Mouse (Mus musculus): ENCODE results near the gene Postn.

Gene Postn

DNA sequence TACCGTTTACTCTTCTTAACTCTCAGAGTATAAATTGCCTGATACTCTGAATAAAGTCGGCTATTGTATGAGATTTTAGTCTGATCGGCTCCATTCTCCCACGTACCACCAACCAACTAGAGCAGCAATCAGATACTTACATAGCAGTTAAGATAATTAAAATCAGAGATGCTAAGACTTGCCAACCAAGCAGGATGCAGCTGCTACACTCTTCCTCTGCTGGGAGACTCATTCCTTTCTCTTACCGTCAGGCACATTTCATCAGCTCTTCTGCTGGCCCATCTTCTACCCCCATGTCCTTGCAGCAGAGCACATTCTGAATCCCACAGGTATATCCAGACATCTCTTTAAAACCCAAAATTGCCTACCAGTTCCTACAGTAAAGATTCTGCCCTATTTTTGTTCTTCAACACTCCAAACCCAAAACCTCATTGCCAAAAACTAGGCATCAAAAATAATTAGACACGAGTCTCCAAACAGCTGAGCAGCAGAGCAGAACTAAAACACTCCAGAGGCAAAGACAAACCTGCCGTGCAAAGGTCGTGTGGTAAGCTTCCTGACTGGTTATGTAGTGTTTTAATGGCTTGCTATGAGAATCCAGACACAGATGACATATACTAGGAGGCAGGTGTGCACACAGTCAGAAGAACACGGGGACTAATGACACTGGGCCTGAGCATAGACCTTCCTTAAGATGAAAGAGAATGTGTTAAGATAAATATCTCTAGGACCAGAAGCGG lies 59.5 kb downstream of the Postn start:
- DNase-seq (ENCODE audit: low read depth, low spot score), result no peak

DNA sequence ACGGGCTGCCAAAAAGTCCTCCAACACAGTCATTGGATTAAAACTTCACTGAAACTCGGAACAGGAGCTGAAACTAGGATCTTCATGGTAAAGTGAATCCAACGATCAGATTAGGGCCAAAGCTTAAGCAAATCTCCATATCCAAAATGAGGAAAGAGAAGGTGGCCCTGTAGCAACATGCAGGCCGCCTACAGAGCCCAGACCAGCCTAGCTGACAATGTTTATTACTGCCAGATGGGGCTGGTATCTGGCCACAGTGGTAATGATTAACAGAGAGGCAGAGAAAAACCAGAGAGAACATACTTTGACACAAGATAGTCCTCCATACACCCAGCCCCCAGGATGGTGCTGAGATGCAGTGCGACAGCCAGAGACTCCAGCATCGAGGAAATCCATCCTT lies 60.1 kb downstream of the Postn start:
- DNase-seq (ENCODE audit: low read depth, low spot score), result no peak

DNA sequence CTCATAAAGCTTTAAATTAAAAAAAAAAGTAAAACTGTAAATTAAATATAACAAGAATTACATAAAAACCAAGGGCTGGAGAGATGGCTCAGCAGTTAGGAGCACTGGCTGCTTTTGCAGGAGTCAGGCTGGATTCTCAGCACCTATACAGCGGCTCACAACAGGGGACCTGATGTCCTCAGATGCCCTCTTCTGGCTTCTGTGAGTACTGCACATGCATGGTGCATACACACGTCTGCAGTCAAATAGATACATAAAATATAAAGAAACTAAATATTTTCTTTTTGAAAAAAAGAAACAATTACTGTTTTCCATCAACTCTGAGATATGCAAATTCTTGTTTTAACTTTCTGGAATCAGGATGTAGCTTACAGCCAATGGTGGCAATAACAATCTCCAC lies 60.8 kb downstream of the Postn start:
- DNase-seq (ENCODE audit: low read depth, low spot score), result no peak

DNA sequence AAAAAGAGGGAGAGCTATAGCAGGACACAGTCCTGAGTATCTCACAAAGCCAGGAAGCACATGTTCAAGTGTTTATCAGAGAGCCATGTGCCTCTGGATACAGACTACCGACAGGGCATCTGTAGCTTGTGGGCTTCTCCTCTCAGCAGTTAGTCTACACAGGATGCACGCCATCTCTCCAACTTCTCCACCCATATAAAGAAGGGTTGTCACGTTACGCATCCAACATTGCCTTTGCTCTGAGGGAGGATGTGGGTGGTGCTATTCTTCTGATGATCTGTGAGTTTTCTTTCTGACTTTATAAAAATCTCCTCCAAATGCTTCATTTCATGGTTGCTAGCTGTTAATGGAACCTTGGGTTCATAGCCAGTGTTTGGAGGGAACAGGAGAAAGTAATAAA lies 63.2 kb downstream of the Postn start:
- no peak for DNase-seq (ENCODE audit: low read depth, low spot score)

DNA sequence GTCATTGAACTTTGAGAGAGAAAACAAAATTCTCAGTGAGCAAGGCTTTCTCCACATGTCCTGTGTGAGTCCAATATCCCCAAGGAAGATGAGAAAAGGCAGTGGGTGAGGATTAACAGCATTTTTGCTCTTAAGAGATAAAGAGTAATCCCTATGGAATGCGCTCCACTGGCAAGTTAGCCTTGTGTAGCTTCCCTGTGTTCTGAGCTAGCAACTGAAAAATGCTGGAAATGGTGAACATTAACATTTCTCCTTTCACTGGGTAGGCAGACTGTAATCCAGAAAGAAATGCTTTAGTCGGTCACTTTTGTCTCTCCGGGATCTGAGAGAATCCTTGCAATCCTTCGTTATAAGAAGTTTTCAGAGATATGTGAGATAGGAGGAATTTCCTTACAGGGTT lies 70.8 kb downstream of the Postn start:
- no peak for DNase-seq (ENCODE audit: low read depth, low spot score)

DNA sequence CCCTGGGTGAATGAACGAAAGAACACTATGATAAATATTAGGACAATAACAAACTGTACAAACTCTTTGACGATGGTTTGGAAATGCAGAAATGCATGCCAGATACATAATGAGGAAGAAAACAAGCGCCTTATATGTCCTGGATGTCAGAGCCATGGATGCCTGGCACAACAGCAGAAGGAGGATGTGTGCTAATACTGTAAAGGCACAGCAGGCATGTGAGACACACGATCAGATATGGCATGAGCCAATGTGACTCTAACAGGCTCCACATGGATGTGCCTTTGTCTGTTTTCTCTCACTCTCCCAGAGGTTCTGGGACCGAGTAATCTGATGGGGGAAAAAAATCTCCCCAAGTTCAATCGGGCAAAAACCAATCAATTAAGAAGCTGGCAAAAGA lies 71.3 kb downstream of the Postn start:
- DNase-seq (ENCODE audit: low read depth, low spot score), result no peak

DNA sequence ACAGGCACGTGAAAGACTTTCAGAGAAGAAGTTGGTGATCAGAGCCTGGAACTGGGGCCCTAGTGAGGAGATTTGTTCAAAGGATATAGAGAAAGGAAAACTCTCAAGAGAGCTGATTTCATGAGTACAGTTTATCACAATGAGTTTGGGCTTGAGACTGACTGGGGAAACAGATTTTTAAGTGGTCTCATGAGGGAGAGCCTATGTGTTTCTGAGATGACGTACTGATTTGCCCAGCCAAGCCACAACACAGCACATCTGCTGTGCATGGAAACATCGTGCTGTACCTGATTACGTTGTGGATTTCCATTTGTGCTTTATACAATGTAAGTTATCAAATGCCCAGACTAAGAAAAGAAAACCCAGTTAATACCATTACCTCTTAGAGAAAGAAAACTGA lies 71.7 kb downstream of the Postn start:
- no peak for DNase-seq (ENCODE audit: low read depth, low spot score)

DNA sequence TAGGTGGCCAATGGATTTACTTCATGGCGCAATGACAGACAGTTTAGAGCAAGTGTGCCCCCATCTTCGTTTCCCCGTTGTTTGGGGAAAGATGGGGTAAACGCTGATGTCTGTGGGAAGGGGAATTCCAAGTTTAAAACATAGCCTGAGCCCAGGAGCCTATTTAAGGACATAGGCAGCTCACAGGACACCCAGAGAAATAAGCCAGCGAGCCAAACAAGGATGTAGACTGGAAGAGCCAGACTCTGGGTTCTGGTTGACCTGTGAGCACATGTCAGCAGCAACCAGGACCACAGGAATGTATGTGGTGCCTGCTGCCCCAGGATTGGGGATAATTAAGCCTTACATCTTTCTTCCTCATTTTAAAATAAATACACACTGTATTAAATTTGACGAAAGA lies 73.7 kb downstream of the Postn start:
- DNase-seq (ENCODE audit: low read depth, low spot score), result no peak

DNA sequence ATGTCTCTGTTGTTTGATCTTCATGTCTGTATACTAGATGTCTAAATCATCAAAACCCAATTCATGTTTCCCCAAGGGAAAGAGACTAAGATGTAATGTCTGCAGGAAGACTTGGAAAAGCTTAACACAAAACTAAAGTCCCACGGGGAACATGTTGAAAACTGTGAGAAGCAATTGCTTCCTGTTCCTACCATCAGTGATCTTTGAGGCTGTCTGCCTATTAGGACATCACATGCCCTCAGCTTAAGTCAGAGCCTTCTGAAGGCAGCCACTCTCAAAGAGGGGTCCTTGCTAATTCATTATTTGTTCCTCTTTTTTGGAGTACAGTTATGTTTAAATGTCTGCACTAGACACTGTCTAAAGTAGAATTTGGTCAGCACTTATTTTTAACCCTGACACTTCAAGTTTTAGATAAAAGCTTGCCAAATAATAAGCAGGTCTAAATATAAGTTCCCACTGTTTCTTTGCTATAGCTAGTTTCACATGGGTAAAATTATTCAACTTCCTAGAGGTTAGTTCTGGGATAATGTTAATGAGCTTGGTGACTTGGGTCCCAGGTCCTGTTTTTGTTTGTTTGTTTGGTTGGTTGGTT lies 75.6 kb downstream of the Postn start:
- DNase-seq (ENCODE audit: low read depth, low spot score), result no peak
